Mouse (Mus musculus) G1E (cell line): ENCODE measurements around the gene Ube2l3. TPM values are rescaled to one million over a fixed set of nuclear protein-coding genes. Genes with fewer than 3 reads are reported as not detected.
"Not testable (repeated sequence)": the region's sequence is repeated elsewhere in the genome, so short reads cannot be mapped to it uniquely, and the experiment has no call there.

Experiments used
- ATAC-seq: 2 replicates; pipeline ENCODE4 v1.8.0; 2016; ENCODE audit warnings: mild to moderate bottlenecking; ENCODE audit not compliant: insufficient number of reproducible peaks, poor library complexity, low FRiP score, severe bottlenecking; ENCODE audit errors: extremely low read depth
- DNase-seq: peaks from one replicate; pipeline ENCODE4 v3.0.0; 2012; ENCODE audit warnings: low spot score
- H3K27me3 ChIP-seq: 2 replicates; pipeline ENCODE4 v1.6.1; 2012; ENCODE audit warnings: mild to moderate bottlenecking, low read length, inconsistent platforms; ENCODE audit not compliant: insufficient read depth
- H3K36me3 ChIP-seq: replicated peaks from 2 replicates; pipeline ENCODE3; 2012; ENCODE audit warnings: mild to moderate bottlenecking, inconsistent platforms
- H3K4me1 ChIP-seq: 2 replicates; pipeline ENCODE4 v1.6.1; 2012; ENCODE audit warnings: low read depth, low read length, inconsistent platforms, mixed read lengths; ENCODE audit not compliant: insufficient read depth
- H3K4me3 ChIP-seq: 2 replicates; pipeline ENCODE4 v1.5.1; 2012; ENCODE audit warnings: low read depth, mild to moderate bottlenecking, inconsistent platforms, low read length, moderate library complexity, mixed read lengths
- H3K9me3 ChIP-seq: replicated peaks from 2 replicates; pipeline ENCODE4 v1.6.1; 2012; ENCODE audit warnings: inconsistent platforms
- CTCF ChIP-seq: IDR thresholded peaks from 2 replicates; pipeline ENCODE4 v1.5.1; 2012; ENCODE audit warnings: low read depth, low read length, inconsistent platforms, mixed read lengths
- GATA1 ChIP-seq: IDR thresholded peaks from 2 replicates; pipeline ENCODE4 v1.6.1; 2012; ENCODE audit warnings: borderline replicate concordance, low read length, inconsistent platforms, mixed read lengths
- GATA2 ChIP-seq: IDR thresholded peaks from 2 replicates; pipeline ENCODE4 v1.6.1; 2012; ENCODE audit warnings: low read depth, low read length, inconsistent platforms, borderline replicate concordance
- POLR2AphosphoS5 ChIP-seq: IDR thresholded peaks from 2 replicates; pipeline ENCODE4 v1.6.1; 2012; ENCODE audit warnings: low read depth, low read length, inconsistent platforms; ENCODE audit not compliant: insufficient replicate concordance
- TAL1 ChIP-seq: conservative IDR thresholded peaks from 2 replicates; pipeline ENCODE4 v1.6.1; 2012; ENCODE audit warnings: low read depth, low read length, inconsistent platforms, mixed read lengths
- polyA plus RNA-seq: library from polyadenylated mRNA; stranded (reverse); fragments of >175 nt; gene quantifications from 2 replicates; pipeline ENCODE4 v1.2.3, GENCODE M21; 2012
- total RNA-seq, 2 experiments: library from RNA; stranded (forward) in 1 of 2; stranded (reverse) in 1 of 2; fragments of 200-1000 nt in 1 of 2; fragments of >200 nt in 1 of 2; fragmentation: Nextera tagmentation in 1 of 2; gene quantifications; 2 replicates each; pipeline ENCODE4 v1.2.3; 2014 to 2017

The Ube2l3 gene
- total and polyA plus RNA-seq, 3 experiments, result 96.3 to 356 (median 176) TPM

DNA sequence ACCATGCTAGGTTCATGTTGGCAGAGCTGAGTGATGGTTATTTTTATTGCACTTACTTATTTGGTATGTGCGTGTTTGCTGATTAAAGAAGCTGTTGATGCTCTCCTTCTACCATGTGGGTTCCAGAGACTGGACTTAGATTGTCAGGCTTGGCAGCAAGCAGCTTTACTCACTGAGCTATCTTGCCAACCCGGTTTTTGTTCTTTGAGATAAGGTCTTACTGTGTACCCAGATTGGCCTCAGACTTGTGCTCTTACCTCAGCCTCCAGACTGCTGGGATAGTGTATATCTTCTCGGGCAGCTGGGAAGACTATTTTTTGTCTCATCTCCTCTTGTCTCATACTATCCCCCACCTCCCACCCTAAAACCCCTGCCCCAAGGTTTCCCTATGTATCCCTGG, 35.2 kb upstream of the Ube2l3 start:
- TF ChIP-seq TAL1 (peak; percentile 92), CTCF (no peak)
- peak overlapping the region; percentile 21; the same call in 1 of the 2 replicates for H3K4me3 ChIP-seq
- no peaks in the 10 kb centered on the region for H3K9me3 ChIP-seq
- H3K27me3 ChIP-seq, result no peaks in the 10 kb centered on the region
- H3K4me1 ChIP-seq, result peaks cover 81% of the 10 kb centered on the region
- peak; percentile 70 for ATAC-seq
- peaks cover 52% of the 10 kb centered on the region for H3K36me3 ChIP-seq
- no peak for DNase-seq

- peaks cover 40% of the 10 kb centered on the region for H3K36me3 ChIP-seq
- no peak for DNase-seq
- peak overlapping the region; percentile 93 for H3K4me3 ChIP-seq
Observed at GRCm38 (mm10) chr16:17234916-17235665, 32.6 kb upstream of the Ube2l3 start.

GRCm38 (mm10) chr16:17234499-17234895, 32.0 kb upstream of the Ube2l3 start:
- peak overlapping the region; percentile 93 for H3K4me3 ChIP-seq
- DNase-seq (no peak), ATAC-seq (no peak)
- peaks cover 34% of the 10 kb centered on the region for H3K36me3 ChIP-seq
- H3K27me3 ChIP-seq, result no peaks in the 10 kb centered on the region
- peaks cover 63% of the 10 kb centered on the region for H3K4me1 ChIP-seq
- peaks cover 4% of the 10 kb centered on the region; the same call in 1 of the 2 replicates for H3K9me3 ChIP-seq
- TF ChIP-seq CTCF (no peak), GATA1 (no peak), TAL1 (no peak), POLR2AphosphoS5 (no peak), GATA2 (no peak)

More at GRCm38 (mm10) chr16:17234916-17235665, 32.6 kb upstream of the Ube2l3 start:
- Histone ChIP-seq H3K9me3 (no peaks in the 10 kb centered on the region), H3K4me1 (peaks cover 69% of the 10 kb centered on the region), H3K27me3 (no peaks in the 10 kb centered on the region)
- ATAC-seq, result no peak
- TF ChIP-seq CTCF, result no peak

GRCm38 (mm10) chr16:17233702-17234498, 31.5 kb upstream of the Ube2l3 start:
- no peak for ATAC-seq
- peaks cover 2% of the 10 kb centered on the region; the same call in 1 of the 2 replicates for H3K27me3 ChIP-seq
- peaks cover 57% of the 10 kb centered on the region for H3K4me1 ChIP-seq
- TF ChIP-seq CTCF (no peak), GATA2 (no peak), TAL1 (no peak), POLR2AphosphoS5 (no peak), GATA1 (no peak)
- peak overlapping the region; percentile 93 for H3K4me3 ChIP-seq
- peaks cover 4% of the 10 kb centered on the region; the same call in 1 of the 2 replicates for H3K9me3 ChIP-seq
- peaks cover 28% of the 10 kb centered on the region for H3K36me3 ChIP-seq
- DNase-seq, result peak; percentile 27

DNA sequence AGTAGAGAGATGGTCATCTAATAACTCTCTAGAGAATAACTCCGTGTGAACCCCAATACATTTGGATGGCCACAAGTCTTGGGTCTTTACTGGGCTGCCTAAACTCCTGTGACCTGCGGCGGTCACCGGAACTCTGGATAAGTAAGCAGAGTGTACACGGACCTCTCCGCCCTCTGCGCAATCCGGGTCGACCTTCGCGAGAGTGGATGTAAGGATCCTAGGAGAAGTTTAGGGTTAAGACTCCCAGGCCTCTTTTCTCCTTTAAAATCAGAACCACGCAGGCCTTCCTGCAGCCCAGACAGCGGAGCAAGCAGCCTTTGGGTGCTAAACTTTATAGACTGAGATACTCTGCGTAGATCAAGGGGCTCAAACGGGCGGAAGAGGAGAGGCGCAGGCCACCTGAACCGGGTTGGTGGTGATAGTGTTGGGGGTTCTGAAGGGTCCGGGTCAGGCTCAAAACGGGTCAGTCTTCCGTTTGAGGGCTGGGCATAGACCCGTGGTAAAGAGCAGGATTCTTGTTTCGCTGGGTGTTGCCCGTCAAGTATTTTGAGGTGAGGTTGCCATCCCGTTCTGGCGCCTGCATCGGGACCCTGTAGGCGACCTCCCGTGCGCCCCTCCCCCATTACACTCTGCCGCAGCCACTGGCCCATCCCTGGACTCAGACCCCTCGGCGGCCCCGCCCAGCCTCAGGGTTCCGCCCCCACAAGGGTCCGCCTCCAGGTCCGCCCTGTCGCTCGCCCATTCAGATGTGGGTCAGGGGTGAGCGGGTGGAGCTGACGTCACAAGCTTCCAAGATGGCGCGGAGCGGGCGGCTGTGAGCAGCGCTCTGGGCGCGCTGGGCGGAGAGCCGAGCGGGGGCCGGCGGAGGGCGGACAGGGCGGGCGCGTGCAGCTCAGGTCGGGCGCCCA, 30.6 kb upstream of the Ube2l3 start, which contains the start of gene Hic2:
TSS of gene Hic2 (plus strand) at position 779 of the 908 bp plus-strand sequence.
- peaks cover 49% of the 10 kb centered on the region for H3K4me1 ChIP-seq
- H3K4me3 ChIP-seq, result peak within 1 kb of the TSS; percentile 93

GRCm38 (mm10) chr16:17231523-17231922, 29.1 kb upstream of the Ube2l3 start:
- H3K4me3 ChIP-seq, H3K27me3 ChIP-seq, DNase-seq, ATAC-seq, H3K9me3 ChIP-seq: not testable (repeated sequence)
- Histone ChIP-seq H3K36me3 (peaks cover 16% of the 10 kb centered on the region), H3K4me1 (peaks cover 38% of the 10 kb centered on the region)

More for the DNA sequence above, 30.6 kb upstream of the Ube2l3 start, which contains the start of gene Hic2:
- DNase-seq (peak; percentile 85), ATAC-seq (peak; percentile 79)
- Histone ChIP-seq H3K27me3 (peaks cover 2% of the 10 kb centered on the region; the same call in 1 of the 2 replicates), H3K9me3 (peaks cover 4% of the 10 kb centered on the region; the same call in 1 of the 2 replicates), H3K36me3 (peaks cover 20% of the 10 kb centered on the region)
- TF ChIP-seq CTCF, result no peak
